Mouse (Mus musculus) 3134 (cell line): ENCODE measurements at regions not wholly inside any gene's neighbourhood (a gene's known extent, or its start where the extent isn't known, plus 50 kb on each side); places are given as distances from the start of the nearest gene placed in this dataset.
A peak's percentile ranks its signal among the peaks of the same experiment; 100 is the strongest.

Experiments used
- DNase-seq: peaks from one replicate; pipeline ENCODE4 v3.0.0-alpha.2; 2011; ENCODE audit warnings: low spot score; ENCODE audit not compliant: insufficient read length; ENCODE audit errors: extremely low read depth

GRCm38 (mm10) chr15:13296967-13297366 is 123.5 kb upstream of the Cdh6 start:
- DNase-seq: no peak

- DNase-seq: no peak
Measured at GRCm38 (mm10) chr15:13289064-13289463, 115.6 kb upstream of the Cdh6 start.

GRCm38 (mm10) chr15:13287878-13288277 is 114.4 kb upstream of the Cdh6 start:
- no peak for DNase-seq

DNA sequence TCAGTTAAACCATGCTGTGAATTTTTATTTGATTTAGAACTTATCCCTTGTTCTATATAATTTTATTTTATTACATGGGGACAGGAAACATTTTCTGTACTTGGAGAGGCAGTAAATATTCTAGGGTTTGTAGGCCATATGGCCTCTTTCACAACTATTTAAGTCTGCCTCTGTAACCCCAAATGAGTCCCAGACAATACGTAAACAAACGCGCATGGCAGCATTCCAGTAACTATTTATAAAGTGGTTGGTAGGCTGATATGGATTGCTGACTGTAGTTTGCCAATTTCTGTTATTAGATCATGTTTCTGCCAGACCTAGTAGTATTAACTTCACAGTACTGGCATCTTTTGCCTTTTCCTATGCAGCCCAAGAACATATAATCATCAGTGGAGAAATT is 111.9 kb upstream of the Cdh6 start:
- no peak for DNase-seq

DNA sequence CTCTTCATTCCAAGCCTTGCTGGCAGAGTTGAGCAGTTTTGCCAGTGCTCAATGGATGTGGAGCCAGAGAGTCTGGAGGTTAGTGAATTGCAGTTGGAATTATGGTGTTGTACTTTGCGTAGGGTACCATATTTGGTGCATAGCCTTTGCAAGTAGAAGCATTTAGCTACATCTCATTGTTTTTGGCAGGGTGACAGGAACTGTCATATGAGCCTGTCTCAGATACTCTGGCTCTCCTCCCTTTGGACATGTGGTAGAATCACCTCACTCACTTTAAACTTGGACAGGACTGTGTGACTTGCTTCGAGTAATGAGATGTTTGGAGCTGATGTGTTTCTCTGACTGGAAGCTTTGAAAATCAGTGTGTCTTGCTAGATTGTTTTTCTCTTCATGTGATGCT is 110.7 kb upstream of the Cdh6 start:
- no peak for DNase-seq

GRCm38 (mm10) chr15:13283106-13283505 is 109.6 kb upstream of the Cdh6 start:
- no peak for DNase-seq

DNA sequence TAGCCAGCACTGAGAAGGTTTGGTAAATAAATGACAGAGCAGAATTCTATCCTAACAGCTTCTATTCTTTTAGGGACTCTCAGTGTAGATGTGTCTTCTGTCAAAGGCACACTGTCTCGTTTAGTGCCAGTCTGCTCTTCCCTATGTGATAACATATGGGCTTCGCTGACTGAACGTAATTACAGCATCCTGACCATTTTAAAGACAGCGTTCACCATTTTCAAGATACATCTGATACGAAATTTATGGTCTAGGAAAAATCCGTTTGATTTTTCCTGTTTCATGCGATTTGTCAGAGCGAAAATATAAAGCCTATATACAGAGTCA is 103.4 kb upstream of the Cdh6 start:
- no peak for DNase-seq

- DNase-seq: no peak
Measured at GRCm38 (mm10) chr15:13276225-13276908, 102.9 kb upstream of the Cdh6 start.

- no peak for DNase-seq
Measured at GRCm38 (mm10) chr15:13275326-13275725, 101.9 kb upstream of the Cdh6 start.

- no peak for DNase-seq
Measured at GRCm38 (mm10) chr15:13274366-13275067, 101.0 kb upstream of the Cdh6 start.

DNA sequence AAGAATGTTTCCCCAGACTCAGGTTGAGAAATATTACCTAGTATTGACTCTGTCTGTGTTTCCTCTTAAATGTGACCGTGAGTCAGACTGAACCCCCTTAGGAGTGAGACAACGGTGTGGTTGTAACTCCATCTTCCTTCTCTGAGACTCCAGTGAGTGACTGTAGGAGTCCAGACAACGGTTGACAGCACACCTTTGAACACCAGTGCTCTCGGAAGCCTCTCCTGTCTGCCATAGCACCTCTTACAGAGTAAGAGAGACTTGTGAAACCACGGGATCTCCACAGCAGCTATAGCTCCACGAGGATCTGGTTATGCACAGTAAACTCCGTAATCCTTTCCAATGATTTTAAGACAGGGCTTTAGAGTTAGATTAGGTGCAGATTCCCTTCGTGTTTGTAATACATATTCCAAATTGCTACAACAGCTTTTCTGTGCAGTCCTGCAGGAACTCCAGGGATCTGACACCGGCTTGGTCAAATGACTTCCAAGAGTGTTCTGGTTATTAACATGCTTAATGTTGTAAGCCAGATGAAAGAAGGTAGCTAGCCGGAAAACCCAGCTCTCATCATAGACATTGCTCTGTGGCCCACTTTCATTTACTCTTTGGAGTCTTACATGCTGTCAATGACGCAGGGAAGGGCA is 72.7 kb upstream of the Cdh6 start:
- no peak for DNase-seq

GRCm38 (mm10) chr15:13244306-13244705 is 70.8 kb upstream of the Cdh6 start:
- peak; percentile 33 for DNase-seq

- DNase-seq: no peak
Measured at GRCm38 (mm10) chr15:13243561-13243960, 70.1 kb upstream of the Cdh6 start.

DNA sequence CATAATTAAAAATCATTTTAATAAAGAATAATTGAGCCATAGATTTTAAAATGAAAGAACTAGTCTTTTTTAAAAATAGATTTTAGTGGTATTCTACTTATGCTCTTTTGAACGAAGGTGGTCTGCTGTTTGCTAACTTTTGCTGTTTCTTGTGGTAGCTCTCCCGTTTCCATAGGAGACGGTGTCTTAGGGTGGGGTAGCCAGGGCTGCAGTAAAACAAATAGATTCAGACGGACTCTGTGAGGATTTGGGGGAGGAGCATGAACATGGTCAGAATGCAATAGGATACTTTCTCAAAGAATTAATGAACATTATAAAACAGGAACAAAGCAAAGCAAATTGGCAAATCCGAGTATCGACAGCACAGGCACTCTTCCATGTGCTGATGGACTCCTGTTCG is 67.5 kb upstream of the Cdh6 start:
- no peak for DNase-seq

DNA sequence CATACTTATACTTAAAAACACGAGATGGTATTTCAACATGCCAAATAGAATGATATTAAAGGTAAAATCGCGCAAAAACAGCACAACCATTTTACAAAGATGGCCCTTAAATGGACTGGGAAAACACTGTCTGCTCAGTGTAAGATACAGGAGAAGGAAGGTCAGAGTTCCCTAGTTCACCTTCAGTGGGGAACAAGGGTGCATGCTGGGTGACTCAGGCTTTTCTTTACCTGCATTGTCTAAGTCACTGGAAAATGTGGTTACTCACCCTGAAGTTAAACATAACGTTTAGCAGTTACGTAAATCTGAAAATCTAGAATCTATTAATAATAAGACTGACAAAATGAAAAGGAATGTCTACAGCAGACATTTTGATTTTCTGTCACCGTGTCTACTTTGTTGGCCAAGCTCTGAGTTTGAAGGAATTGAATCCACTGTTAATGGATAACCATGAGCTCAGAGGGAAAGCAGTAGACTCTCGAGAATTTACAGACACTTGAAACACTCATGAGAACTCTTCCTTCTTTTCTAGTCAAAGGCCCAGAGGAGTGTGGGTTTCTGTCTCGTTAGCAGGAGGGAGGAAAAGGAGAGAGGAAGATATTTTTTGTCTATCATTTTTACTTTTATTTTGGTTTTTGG is 63.5 kb upstream of the Cdh6 start:
- DNase-seq: no peak

GRCm38 (mm10) chr15:13232567-13233259 is 59.2 kb upstream of the Cdh6 start:
- no peak for DNase-seq

GRCm38 (mm10) chr15:13231550-13231949 is 58.1 kb upstream of the Cdh6 start:
- DNase-seq: no peak

DNA sequence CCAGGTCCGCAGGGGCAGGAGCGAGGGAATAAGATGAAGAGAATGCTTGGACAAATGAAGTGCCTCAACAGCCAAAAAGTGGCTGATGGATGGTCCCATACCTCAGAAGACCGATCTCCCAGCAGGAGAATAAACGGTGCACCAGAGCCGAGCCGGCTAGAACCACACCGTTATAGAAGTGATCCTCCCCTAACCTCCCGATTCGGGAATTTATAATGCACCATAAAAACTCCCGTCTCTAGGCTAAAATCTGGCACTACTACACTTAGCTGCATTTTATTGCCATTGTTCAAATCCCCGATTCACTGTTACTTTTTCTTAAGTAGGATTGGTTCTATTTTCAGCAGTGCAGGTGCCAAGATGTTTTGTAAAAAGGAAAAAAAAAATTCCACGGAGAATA is 54.6 kb upstream of the Cdh6 start:
- DNase-seq: no peak
